Mouse (Mus musculus) heart, adult 18-20 months (tissue): ENCODE data around the gene Borcs7. TPM values are rescaled to one million over a fixed set of nuclear protein-coding genes. Genes with fewer than 3 reads are reported as not detected.

ENCODE experiments used
- DNase-seq, 2 experiments: peaks; one replicate each; pipeline ENCODE4 v3.0.0; 2021 to 2022; ENCODE audit warnings: mixed read lengths in 1 of 2
- long read RNA-seq, 2 experiments: library from polyadenylated mRNA; stranded (forward); transcript quantifications; one replicate each; pipeline ENCODE4 v2.0.0; 2021
- total RNA-seq, 2 experiments: library from RNA; stranded (reverse); gene quantifications; 2 replicates each; pipeline ENCODE4 v1.2.3; 2021

Borcs7 gene
- 1 to 10 TPM; 7.5 to 8.8 TPM for total RNA-seq
- long read RNA-seq, experiment 1, transcript Borcs7-201 (5 exons, 2,176 nt) = major isoform, 19 of 22 reads
- long read RNA-seq, experiment 1, partial matches to known transcripts = 0 of 22 reads
- long read RNA-seq, experiment 1, other reads (novel, unspliced or antisense) = 3 of 22 reads
- long read RNA-seq, experiment 2, transcript Borcs7-201 (5 exons, 2,176 nt) = major isoform, 18 of 25 reads
- long read RNA-seq, experiment 2, partial matches to known transcripts = 0 of 25 reads
- long read RNA-seq, experiment 2, other reads (novel, unspliced or antisense) = 7 of 25 reads

- peak; percentile 94 to 96 for DNase-seq
Observed at GRCm38 (mm10) chr19:46689460-46690372, at the start of gene Borcs7. TSS of gene Borcs7 (plus strand) at chr19:46689906.

GRCm38 (mm10) chr19:46640780-46641179 is 48.9 kb upstream of the Borcs7 start:
- DNase-seq = no peak

- peak; percentile 87 to 90 for DNase-seq
Observed at GRCm38 (mm10) chr19:46641420-46642085, 48.2 kb upstream of the Borcs7 start.

- peak in 1 of 2 experiments; percentile 56 for DNase-seq
Observed at GRCm38 (mm10) chr19:46642136-46642753, 47.5 kb upstream of the Borcs7 start.

GRCm38 (mm10) chr19:46643236-46643635 is 46.5 kb upstream of the Borcs7 start:
- DNase-seq = peak in 1 of 2 experiments; percentile 52

GRCm38 (mm10) chr19:46644343-46644792 is 45.3 kb upstream of the Borcs7 start:
- DNase-seq = no peak

GRCm38 (mm10) chr19:46644793-46645602 is 44.7 kb upstream of the Borcs7 start:
- peak; percentile 86 to 90 for DNase-seq

GRCm38 (mm10) chr19:46646041-46646481 is 43.6 kb upstream of the Borcs7 start:
- peak in 1 of 2 experiments; percentile 42 for DNase-seq

- DNase-seq = peak; percentile 71 to 84
Observed at GRCm38 (mm10) chr19:46647254-46647653, 42.5 kb upstream of the Borcs7 start.

- DNase-seq = peak; percentile 55 to 58
Observed at GRCm38 (mm10) chr19:46647850-46648249, 41.9 kb upstream of the Borcs7 start.

- DNase-seq = peak in 1 of 2 experiments; percentile 40
Observed at GRCm38 (mm10) chr19:46648565-46648964, 41.1 kb upstream of the Borcs7 start.

- no peak for DNase-seq
Observed at GRCm38 (mm10) chr19:46653188-46653587, 36.5 kb upstream of the Borcs7 start.

GRCm38 (mm10) chr19:46653616-46654235 is 36.0 kb upstream of the Borcs7 start:
- no peak for DNase-seq

- no peak for DNase-seq
Observed at GRCm38 (mm10) chr19:46655626-46656025, 34.1 kb upstream of the Borcs7 start.

GRCm38 (mm10) chr19:46656151-46656840 is 33.4 kb upstream of the Borcs7 start:
- peak in 1 of 2 experiments; percentile 9 for DNase-seq

GRCm38 (mm10) chr19:46657339-46658020 is 32.2 kb upstream of the Borcs7 start:
- peak in 1 of 2 experiments; percentile 52 for DNase-seq

- no peak for DNase-seq
Observed at GRCm38 (mm10) chr19:46658348-46658747, 31.4 kb upstream of the Borcs7 start.

GRCm38 (mm10) chr19:46658851-46659250 is 30.9 kb upstream of the Borcs7 start:
- DNase-seq = peak in 1 of 2 experiments; percentile 39

GRCm38 (mm10) chr19:46661511-46661910 is 28.2 kb upstream of the Borcs7 start:
- DNase-seq = peak in 1 of 2 experiments; percentile 20
